Mouse (Mus musculus): ENCODE measurements around the gene Tmem178. TPM values are rescaled to one million over a fixed set of nuclear protein-coding genes. Genes with fewer than 3 reads are reported as not detected.

The Tmem178 gene
- polyA plus RNA-seq, 1 experiment from 2014 or later: 4.0 TPM

- no peak overlapping the region for H3K4me3 ChIP-seq (ENCODE audit: low read length)
- H3K27ac ChIP-seq (ENCODE audit: low read length): no peak overlapping the region
- no peak for ATAC-seq (replicated peaks; ENCODE audit: extremely low read depth, insufficient read depth, low FRiP score)
- peaks cover 20% of the 10 kb centered on the region; the same call in 1 of the 2 replicates for H3K36me3 ChIP-seq (ENCODE audit: control insufficient read depth, insufficient read depth)
- H3K4me2 ChIP-seq (ENCODE audit: low read depth, low read length): no peak overlapping the region
- H3K4me1 ChIP-seq (ENCODE audit: control insufficient read depth, insufficient read depth, low read length): no peaks in the 10 kb centered on the region
- no peaks in the 10 kb centered on the region for H3K27me3 ChIP-seq (ENCODE audit: control insufficient read depth, insufficient read depth, low read length)
- H3K9ac ChIP-seq (ENCODE audit: low read length): no peak overlapping the region
- WGBS: 79% methylated on average over 6 of the region's 6 CpGs
- no peaks in the 10 kb centered on the region for H3K9me3 ChIP-seq (replicated peaks; ENCODE audit: control insufficient read depth, low read length)
Measured at GRCm38 (mm10) chr17:81045115-81045514, 100.7 kb downstream of the Tmem178 start.

GRCm38 (mm10) chr17:81045525-81046150 is 101.2 kb downstream of the Tmem178 start:
- Histone ChIP-seq H3K9ac (ENCODE audit: low read length) (no peak overlapping the region), H3K4me1 (ENCODE audit: control insufficient read depth, insufficient read depth, low read length) (no peaks in the 10 kb centered on the region), H3K36me3 (ENCODE audit: control insufficient read depth, insufficient read depth) (peaks cover 17% of the 10 kb centered on the region; the same call in 1 of the 2 replicates), H3K4me3 (ENCODE audit: low read length) (no peak overlapping the region), H3K4me2 (ENCODE audit: low read depth, low read length) (no peak overlapping the region), H3K27ac (ENCODE audit: low read length) (no peak overlapping the region), H3K9me3 (replicated peaks; ENCODE audit: control insufficient read depth, low read length) (no peaks in the 10 kb centered on the region), H3K27me3 (ENCODE audit: control insufficient read depth, insufficient read depth, low read length) (no peaks in the 10 kb centered on the region)
- no peak for ATAC-seq (replicated peaks; ENCODE audit: extremely low read depth, insufficient read depth, low FRiP score)
- 85% methylated on average over 9 of the region's 9 CpGs for whole genome bisulfite sequencing

GRCm38 (mm10) chr17:81047930-81048564 is 103.6 kb downstream of the Tmem178 start:
- Histone ChIP-seq H3K36me3 (ENCODE audit: control insufficient read depth, insufficient read depth) (peaks cover 23% of the 10 kb centered on the region), H3K27me3 (ENCODE audit: control insufficient read depth, insufficient read depth, low read length) (no peaks in the 10 kb centered on the region), H3K4me3 (ENCODE audit: low read length) (no peak overlapping the region), H3K4me2 (ENCODE audit: low read depth, low read length) (no peak overlapping the region), H3K27ac (ENCODE audit: low read length) (no peak overlapping the region), H3K9me3 (replicated peaks; ENCODE audit: control insufficient read depth, low read length) (no peaks in the 10 kb centered on the region), H3K4me1 (ENCODE audit: control insufficient read depth, insufficient read depth, low read length) (no peaks in the 10 kb centered on the region), H3K9ac (ENCODE audit: low read length) (no peak overlapping the region)
- ATAC-seq (replicated peaks; ENCODE audit: extremely low read depth, insufficient read depth, low FRiP score): no peak
- whole genome bisulfite sequencing: 80% methylated on average over 7 of the region's 7 CpGs

Other genes with a start within 250 kb of the Tmem178 start
- 17.9 and 20.0 TPM in 2 replicates for gene Map4k3, start 216.1 kb upstream of the Tmem178 start, polyA plus RNA-seq (2015; fragmentation: Nextera tagmentation; extraction: Ambion mirVana)
- 8.9 and 9.1 TPM in 2 replicates for gene Thumpd2, start 120.5 kb downstream of the Tmem178 start, polyA plus RNA-seq (2015; fragmentation: Nextera tagmentation; extraction: Ambion mirVana)

All from heart, embryonic 16.5 days (tissue).